Mouse (Mus musculus) fat pad, adult 2 months (tissue): ENCODE data around the gene Rab25.

ENCODE experiments used
- DNase-seq: peaks from one replicate; pipeline ENCODE4 v3.0.0-alpha.2; 2011; ENCODE audit warnings: low read depth, low spot score; ENCODE audit errors: extremely low read depth

The Rab25 gene

GRCm38 (mm10) chr3:88505081-88505480 lies 43.0 kb downstream of the Rab25 start:
- DNase-seq = no peak

DNA sequence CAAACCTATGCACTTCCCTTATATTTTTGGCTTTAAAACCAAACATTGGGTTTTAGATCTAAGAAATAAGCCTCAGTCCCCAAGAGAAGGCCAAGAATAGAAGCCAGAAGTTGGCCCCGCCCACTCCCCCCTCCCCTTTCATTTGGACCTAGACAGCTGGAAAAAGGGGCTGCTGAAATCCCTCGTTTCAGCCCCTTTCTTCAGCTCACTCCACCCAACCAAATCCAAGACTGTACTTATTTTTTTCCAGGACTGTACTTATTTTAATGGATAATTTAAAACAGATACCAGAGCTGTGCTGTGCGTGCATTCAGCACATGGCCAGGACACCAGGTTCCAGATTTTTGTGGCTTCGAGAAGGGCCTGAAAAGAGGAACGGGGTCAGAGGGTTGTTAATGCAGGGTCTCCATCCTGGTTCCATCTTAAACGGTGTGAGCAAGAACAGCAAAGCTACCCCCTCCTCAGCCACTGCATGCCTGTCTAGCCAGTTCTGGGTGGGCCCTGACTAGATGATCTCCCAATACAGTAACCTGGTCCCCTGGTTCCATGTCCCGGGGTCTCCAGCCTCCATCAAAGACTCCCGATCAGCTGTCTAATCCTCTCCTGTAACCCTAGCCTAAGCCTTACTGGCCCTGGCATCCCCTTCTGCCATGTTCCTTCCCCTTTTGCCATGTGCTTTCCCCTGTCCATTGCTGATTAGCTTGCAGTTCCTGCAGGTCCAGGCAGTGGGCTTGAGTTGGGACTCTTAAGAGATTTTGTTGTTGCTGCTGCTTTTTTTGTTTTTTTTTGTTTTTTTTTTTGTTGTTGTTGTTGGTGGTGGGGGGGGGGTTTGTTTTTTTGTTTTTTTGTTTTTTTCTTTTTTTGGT lies 44.0 kb downstream of the Rab25 start:
- no peak for DNase-seq

GRCm38 (mm10) chr3:88503505-88503863 lies 44.6 kb downstream of the Rab25 start:
- DNase-seq = no peak

DNA sequence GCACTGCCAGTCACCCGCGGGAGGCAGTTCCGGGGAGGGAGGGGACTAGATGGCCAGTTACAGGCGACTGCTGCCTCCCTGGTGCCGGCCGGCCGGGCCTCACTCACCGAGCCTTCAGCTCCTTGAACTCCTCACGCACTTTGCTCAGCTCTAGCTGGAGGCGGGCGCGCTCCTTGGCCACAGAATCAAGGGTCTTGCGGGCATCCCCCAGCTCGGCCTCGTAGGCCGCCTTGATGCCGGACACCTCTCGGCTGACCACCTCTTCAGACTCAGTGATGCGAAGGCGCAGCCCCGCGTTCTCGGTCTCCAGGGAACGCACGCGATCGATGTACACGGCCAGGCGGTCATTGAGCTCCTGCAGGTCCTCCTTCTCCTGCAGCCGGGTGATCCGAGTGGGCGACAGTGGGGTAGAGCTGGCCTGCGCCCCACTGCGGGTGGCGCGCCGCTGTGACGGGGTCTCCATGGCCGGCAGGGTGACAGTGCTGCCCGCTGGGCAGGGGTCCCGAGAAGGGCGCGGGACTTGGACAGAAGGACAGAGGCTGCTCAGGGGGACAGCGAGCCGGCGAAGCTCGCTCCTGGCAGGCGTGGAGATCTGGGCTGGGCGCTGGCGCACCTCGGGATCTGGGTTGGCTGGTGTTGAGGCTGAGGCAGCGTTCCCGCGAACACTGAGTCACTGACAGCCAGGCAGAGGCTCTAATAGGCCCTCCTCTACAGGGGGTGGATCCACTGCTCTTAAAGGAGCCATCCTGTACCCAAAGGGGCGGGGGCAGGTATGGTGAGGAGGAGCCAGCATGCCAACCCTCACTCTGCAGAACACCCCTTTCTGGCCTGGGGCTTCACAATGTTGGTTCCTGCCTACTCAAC lies 45.2 kb downstream of the Rab25 start:
- no peak for DNase-seq

GRCm38 (mm10) chr3:88502031-88502571 lies 46.0 kb downstream of the Rab25 start:
- DNase-seq = no peak

DNA sequence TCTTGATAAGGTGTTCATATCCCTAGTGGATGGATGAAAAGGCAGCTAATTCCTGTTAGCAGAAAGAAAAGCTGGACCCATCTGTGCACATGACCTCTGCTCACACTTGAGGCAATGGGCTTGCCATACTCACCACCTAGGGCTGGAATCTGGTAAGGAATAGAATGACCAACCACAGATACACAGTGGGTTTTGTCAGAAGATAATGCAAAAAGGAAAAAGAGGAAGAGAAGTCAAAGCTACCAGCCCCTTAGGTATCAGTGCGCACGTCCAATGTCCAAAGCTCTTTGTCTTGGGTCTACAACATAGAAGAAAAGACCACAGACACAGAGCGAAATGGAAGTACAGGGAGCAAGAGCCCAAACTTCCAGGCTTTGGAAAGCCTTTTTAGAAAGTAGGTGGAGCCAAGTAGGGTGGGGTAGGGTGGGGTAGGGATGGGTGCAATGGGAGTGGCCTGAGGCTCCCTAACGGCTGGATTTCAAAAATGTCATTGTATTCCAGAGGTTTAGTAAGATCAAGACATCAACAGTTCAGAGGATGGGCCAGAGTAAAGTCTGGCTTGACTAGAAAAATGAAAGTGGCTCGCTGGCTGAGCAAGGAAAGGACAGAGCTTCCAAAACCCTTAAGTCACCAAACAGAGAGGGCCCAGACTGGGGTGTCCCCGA lies 46.6 kb downstream of the Rab25 start:
- DNase-seq = no peak

DNA sequence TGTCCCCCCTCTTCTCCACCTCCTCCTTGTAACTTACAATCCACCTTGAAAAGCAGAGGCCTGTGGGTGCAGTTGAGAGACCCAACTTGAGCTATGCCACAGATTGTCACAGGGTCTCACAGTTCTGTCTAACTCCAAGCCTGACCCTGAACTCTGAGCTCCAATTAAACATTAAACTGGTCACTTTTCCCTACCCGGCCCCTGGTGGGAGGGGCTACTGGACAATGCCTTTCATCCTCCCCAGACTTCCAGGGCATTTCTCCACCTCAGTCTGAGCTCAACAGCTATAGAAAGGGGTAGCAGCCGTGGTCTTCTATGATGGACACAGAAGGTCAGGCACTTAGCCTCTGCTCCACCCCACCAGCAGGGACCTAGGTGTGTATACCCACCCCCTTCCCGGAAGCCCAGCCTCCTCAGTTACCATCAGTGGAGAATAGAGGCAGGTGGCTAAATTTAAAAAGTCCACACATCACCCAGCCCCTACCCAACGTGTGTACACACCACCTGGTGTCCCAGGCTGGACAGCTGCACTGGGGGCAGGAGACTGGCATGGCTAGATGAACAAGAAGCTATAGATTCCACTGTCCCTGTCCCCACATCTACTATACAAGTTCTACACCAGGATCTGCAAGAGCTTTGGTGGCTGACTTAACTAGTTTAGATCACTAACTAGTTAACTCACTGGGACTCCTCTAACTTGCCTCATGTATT lies 47.3 kb downstream of the Rab25 start:
- DNase-seq = no peak

GRCm38 (mm10) chr3:88500087-88500486 lies 48.0 kb downstream of the Rab25 start:
- DNase-seq = no peak

- DNase-seq = no peak
These were observed 48.5 kb downstream of the Rab25 start for GRCm38 (mm10) chr3:88499580-88499979.

DNA sequence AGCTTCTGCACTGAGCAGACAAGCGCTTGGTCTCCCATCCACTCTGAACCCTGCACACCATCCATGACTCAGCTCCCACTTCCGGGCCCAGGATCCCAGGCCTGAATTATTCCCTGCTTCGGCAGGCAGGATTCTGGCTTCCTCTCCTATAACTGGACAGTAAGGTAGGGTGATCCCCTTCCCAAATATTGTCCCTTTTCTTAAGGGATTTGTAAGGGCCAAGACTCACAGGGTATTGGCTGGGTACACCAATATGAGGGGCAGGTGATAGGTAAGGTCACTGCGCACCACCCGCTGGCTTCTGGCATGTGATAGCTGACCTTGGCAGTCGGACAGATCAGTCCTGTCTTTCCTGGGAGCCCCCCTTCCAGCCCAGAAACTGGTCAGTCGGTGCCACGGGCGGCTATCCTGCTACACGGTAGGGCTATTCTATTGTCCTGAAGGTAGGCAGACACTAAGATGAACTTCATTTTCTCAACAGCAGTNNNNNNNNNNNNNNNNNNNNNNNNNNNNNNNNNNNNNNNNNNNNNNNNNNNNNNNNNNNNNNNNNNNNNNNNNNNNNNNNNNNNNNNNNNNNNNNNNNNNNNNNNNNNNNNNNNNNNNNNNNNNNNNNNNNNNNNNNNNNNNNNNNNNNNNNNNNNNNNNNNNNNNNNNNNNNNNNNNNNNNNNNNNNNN lies 52.2 kb downstream of the Rab25 start:
- DNase-seq = no peak

GRCm38 (mm10) chr3:88494836-88495628 lies 53.1 kb downstream of the Rab25 start:
- DNase-seq = no peak

DNA sequence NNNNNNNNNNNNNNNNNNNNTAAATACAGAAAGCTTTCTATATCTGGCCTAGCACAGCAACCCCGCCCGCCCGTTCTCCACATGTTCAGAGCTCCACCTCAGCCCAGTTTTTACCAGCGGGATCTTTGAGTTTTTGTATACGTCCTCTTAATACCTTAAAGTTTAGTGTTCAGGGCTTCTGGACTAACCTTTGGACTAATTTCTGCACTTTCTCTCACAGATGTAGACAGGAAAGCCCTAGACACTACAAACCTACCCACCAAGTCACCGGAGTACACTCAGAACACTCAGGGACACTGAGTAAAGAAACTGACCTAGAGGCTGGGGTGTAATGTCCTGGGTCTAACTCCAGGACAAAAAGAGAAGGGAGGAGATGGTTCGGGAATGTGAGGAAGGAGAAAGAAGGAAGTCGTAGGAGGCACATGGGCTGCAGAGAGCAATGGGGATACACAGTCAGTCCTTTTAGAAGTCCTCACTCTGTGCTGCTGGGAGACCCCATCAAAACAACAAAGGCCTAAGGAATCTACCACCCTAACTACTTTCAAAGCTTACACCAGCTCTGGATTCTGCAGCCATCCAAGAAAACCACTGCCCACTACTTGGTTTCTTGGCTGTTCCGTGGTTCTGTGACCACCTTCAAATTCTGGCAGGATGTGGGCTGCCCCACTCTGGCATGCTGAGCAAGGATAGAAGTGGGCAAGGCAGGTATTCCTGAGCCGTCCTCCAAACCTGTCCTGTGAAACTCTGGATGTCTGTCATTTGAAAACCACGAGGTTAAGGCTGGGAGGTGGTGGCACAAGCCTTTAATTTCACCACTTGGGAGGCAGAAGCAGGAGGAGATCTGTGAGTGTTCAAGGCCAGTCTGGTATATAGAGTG lies 54.2 kb downstream of the Rab25 start:
- DNase-seq = no peak
